Mouse (Mus musculus) cortical plate, adult 2 months (tissue): ENCODE results near the gene Rbm15. TPM values are rescaled to one million over a fixed set of nuclear protein-coding genes. Genes with fewer than 3 reads are reported as not detected.
A peak's percentile ranks its signal among the peaks of the same experiment; 100 is the strongest.

Experiments used
- H3K27ac ChIP-seq: fragments of 200-500 bp; 2 replicates; pipeline ENCODE4 v1.5.1; 2012; ENCODE audit warnings: low read length, control low read depth, inconsistent platforms; ENCODE audit not compliant: insufficient read depth
- H3K4me1 ChIP-seq: fragments of 200-500 bp; 2 replicates; pipeline ENCODE4 v1.6.1; 2011; ENCODE audit warnings: low read length; ENCODE audit not compliant: control insufficient read depth, insufficient read depth
- H3K4me3 ChIP-seq: fragments of 200-500 bp; 2 replicates; pipeline ENCODE4 v1.5.1; 2011; ENCODE audit warnings: mild to moderate bottlenecking, low read length, control low read depth; ENCODE audit not compliant: insufficient read depth
- CTCF ChIP-seq: fragments of 200-500 bp; IDR thresholded peaks from 2 replicates; pipeline ENCODE4 v1.5.1; 2011; ENCODE audit warnings: mild to moderate bottlenecking, control low read depth, low read length; ENCODE audit not compliant: insufficient read depth; ENCODE audit errors: extremely low read depth
- POLR2A ChIP-seq: fragments of 200-500 bp; IDR thresholded peaks from 2 replicates; pipeline ENCODE4 v1.6.1; 2011; ENCODE audit warnings: mild to moderate bottlenecking, low read length, control low read depth; ENCODE audit not compliant: insufficient read depth; ENCODE audit errors: extremely low read depth
- polyA plus RNA-seq: library from polyadenylated mRNA; depleted of rRNA; stranded (reverse); fragments of >200 nt; gene quantifications from 2 replicates; pipeline ENCODE4 v1.2.3, GENCODE M21; 2012; rRNA removed

Gene Rbm15
- polyA plus RNA-seq = 6.4 and 6.9 TPM in 2 replicates

DNA sequence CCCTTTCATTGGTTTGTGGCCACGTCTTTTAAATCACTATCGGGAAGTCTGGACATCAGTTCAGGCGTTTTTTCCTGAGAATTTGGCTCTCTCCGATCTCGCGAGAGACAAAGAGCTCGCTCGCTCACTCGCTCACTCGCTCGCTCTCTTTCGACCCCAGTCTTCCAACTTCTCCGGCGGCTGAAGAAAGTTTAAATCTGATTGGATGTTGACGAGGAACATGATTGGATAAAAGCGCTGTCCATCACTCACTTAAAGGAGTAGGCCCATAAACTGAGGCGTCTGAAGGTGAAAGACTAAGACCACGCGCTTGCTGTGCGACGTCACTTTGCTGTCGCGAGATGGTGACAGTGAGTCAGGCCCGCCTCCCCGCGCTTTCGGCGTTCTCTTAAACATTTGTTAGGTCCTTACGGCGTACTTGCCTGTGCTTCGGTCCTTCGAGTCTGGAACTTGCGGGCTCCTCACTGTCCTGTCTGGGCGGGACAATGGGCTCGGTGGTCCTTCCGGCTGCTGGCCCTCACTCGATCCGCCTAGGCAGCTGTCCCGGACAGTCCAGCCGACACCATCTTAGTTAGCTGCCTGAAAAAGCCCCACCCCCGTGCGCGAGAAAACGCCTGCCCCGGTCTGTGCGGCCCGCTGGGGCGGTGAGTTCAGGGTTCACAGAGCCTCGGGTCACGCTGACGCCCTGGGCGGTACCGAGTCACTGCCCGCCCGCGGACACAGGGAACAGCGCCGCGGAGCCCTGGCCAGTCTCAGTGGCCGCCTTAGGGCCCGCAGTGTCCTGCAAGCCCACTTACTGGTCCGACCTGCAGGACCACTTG is at the start of gene Rbm15:
Gene Rbm15 (minus strand): TSS at position 293 of the 821 bp plus-strand sequence.
- H3K27ac ChIP-seq = peak within 1 kb of the TSS; percentile 72
- H3K4me3 ChIP-seq = peak within 1 kb of the TSS; percentile 50
- H3K4me1 ChIP-seq = peaks cover 5% of the 10 kb centered on the region
- peak; percentile 83 for TF ChIP-seq POLR2A
- no peak for TF ChIP-seq CTCF

DNA sequence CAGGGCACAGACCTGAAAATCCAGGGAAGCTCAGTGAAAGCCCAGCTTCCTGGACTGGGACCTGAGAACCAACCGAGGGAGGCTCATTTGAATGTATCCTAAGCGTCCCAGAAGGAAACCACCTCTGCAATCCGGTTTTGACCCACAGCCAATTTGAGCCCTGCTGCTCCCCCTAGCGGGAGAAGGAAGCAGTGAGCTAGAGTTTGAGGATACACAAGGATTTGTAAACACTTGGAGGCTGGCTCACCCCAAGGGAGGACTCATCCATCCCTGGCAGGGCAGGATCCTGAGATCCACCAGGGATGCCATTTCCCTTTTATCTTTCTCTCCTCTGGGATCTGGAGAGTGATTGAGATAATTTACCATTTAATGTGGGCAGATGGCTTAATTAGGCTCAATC is 45.9 kb upstream of the Rbm15 start:
- Histone ChIP-seq H3K4me3 (no peak overlapping the region), H3K4me1 (no peaks in the 10 kb centered on the region), H3K27ac (no peak overlapping the region)
- TF ChIP-seq POLR2A (no peak), CTCF (peak; percentile 60)

DNA sequence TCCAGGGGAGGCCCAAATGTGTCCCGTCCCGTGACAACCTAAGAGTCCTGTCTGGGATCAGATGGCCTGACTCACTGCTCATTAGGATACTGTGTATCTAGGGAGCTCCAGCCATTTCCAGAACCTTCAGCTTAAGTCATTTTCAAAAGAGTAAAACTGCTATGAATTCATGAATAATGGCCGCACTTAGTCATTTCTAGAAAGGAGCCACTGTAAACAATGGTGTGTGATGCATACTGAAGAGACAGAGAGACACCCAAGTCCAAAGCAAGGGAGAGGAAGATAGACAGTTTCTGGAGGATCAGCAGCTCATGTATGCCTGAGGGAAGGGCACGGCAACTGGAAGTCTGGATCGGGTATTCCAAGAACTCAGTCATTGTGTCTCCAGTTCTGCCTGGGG is 45.2 kb upstream of the Rbm15 start:
- Histone ChIP-seq H3K27ac (no peak overlapping the region), H3K4me1 (no peaks in the 10 kb centered on the region), H3K4me3 (no peak overlapping the region)
- TF ChIP-seq POLR2A (no peak), CTCF (no peak)

DNA sequence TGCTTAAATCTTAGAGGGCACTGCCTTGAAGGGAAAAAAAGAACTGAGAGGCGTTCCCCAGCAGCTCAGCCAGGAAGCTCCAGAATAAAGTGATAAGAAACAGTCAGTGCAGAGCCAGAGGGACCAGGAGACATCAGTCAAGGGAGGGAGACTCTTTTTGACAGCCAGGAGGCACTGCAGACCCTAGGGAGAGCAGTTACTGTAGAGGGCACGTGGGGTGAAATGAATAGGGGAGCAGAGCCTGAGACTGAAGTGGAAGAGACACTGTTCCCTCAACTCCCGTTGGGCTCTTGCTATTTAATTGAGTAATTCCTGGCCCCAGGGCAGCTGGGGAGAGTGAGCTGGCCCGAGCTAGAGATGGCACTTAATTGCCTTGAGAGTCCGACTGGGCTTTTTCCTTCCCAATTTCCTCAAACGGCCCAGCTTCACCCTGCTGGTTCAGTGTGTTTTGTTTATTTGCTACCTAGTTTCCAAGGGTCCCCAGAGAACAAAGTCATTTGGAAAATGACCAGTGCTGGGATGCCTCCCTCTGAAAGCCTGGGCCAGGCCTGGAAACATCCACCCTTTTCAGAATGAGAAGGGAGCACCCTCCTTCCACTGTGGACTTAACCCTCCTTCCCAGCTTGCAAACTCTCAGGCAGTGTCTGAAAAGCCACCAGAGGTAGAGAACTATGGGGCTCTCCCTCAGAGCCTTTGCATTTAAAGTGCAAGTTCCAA is 41.6 kb upstream of the Rbm15 start:
- Histone ChIP-seq H3K27ac (no peak overlapping the region), H3K4me3 (no peak overlapping the region), H3K4me1 (no peaks in the 10 kb centered on the region)
- TF ChIP-seq POLR2A (no peak), CTCF (0 out of 2 replicates have a peak, but pooled peaks have one; percentile 31)

DNA sequence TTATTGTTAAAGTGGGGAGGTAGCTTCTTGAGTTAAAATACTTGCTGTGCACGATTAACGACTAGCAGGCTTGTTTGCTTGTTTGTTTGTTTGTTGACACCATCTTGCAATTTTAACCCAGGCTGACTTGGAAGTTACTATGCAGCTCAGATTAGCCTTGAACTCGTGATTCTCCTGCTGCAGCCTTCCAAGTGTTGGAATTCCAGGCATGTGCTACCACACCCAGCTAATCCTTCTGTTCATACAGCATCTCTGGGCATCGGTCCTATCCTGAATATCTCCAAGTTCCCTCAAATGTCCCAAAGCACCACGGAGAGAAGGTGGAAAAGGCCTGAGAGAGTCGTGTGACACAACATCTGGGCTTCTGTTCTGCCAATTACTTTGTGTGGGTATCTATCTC is 35.7 kb upstream of the Rbm15 start:
- no peaks in the 10 kb centered on the region for H3K4me1 ChIP-seq
- H3K27ac ChIP-seq = no peak overlapping the region
- TF ChIP-seq CTCF = no peak
- TF ChIP-seq POLR2A = no peak
- no peak overlapping the region for H3K4me3 ChIP-seq

DNA sequence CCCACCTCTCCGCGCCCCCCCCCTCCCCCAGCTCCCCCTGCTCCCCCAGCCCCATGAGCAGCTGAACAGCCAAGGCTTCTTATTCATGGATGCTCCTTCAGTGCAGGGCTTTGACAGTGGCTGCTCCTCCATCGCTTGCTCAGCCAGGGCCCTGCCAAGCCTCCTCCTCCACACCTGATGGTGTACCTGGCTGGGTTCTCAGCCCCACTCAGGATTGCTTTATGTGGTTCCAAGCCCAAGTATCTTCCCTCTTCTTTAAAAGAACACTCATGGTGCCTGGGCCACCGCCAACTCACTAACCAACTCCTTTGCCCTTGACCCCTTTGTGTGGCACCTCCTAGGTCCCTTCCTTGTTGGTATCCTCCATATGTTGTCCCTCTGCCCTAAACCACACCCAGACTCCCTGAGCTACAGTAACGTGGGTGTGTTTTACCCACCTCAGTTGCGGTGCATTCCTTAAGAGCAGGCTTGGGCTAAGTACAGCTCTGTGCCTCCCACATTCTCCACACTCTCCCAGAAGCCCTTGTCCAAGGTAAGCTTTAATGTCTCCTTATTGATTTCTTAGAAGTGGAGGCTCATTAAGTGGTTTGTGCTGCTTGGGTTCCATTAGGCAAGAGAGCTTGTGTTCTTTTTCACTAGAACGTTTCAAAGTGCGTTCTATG is 34.6 kb upstream of the Rbm15 start:
- no peak for TF ChIP-seq CTCF
- no peak for TF ChIP-seq POLR2A

DNA sequence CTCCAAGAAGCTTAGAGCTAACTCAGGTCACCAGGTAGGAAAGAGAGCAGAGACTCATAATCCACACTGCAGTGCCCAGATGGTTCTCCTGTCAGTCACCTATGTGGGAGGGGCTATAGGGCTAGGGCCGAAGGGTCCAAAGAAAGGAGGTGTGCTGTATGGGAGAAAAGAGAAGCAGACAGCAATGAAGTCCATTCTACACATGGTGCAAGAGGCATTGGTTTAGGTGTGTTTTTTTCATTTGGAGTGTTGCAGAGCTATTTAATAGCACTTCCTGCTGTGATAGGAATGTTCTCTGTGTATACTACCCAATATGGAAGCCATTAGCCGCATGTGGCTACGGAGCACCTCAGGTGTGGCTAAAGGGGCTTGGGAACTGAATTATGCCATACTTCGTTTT is 31.9 kb upstream of the Rbm15 start:
- no peaks in the 10 kb centered on the region for H3K4me1 ChIP-seq
- no peak overlapping the region for H3K4me3 ChIP-seq
- no peak overlapping the region for H3K27ac ChIP-seq
- no peak for TF ChIP-seq CTCF
- TF ChIP-seq POLR2A = no peak

More for the DNA sequence above, 34.6 kb upstream of the Rbm15 start:
- Histone ChIP-seq H3K27ac (no peak overlapping the region), H3K4me1 (no peaks in the 10 kb centered on the region), H3K4me3 (no peak overlapping the region)

DNA sequence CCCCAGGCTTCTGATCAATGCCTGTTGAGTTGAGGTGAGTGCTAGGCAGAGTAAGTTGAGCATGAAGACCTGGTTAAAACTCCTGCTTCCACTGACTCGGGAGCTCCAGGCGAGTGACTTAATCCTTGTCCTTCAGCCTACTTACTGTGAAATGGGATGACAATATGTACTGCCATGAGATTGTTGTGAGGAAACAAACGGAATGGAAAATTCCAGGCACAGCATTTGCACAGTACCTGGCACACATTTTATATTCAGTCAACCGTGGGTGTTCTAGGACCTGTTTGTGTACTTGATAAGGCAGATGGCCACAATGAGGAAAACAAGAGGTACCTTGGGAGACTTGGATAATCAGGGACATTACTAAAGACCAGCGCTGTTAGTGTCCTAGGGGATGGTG is 29.9 kb upstream of the Rbm15 start:
- no peak overlapping the region for H3K27ac ChIP-seq
- H3K4me1 ChIP-seq = no peaks in the 10 kb centered on the region
- TF ChIP-seq POLR2A (no peak), CTCF (no peak)
- no peak overlapping the region for H3K4me3 ChIP-seq

DNA sequence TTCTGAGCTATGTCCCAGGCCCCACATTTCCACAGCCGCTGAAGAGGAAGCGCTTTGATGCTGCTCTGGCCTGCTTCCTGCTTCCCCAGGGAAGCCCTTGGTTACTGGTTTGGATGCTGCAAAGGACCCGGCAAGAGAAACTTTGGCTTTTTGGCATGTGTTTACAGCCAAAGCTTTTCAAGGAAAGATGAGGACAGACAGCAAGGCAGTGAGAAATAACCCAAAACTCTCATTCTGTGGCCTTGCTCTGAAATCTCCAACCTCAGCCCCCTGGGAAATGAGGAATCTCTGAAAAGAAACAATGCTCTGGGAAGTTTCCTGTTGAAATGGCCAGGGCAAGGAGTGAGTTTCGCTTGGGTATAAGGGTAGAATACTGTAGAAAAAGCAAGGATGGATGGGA is 26.9 kb upstream of the Rbm15 start:
- no peak overlapping the region for H3K27ac ChIP-seq
- H3K4me1 ChIP-seq = peaks cover 2% of the 10 kb centered on the region; the same call in 1 of the 2 replicates
- no peak for TF ChIP-seq POLR2A
- no peak for TF ChIP-seq CTCF
- no peak overlapping the region for H3K4me3 ChIP-seq
